Mouse (Mus musculus) cerebellum, postnatal 36 days (tissue): ENCODE data around the gene Lrg1.

Experiments used
- DNase-seq, 2 experiments: peaks; one replicate each; pipeline ENCODE4 v3.0.0; 2021 to 2022; ENCODE audit warnings: mixed read lengths in 2 of 2

Lrg1 gene

DNA sequence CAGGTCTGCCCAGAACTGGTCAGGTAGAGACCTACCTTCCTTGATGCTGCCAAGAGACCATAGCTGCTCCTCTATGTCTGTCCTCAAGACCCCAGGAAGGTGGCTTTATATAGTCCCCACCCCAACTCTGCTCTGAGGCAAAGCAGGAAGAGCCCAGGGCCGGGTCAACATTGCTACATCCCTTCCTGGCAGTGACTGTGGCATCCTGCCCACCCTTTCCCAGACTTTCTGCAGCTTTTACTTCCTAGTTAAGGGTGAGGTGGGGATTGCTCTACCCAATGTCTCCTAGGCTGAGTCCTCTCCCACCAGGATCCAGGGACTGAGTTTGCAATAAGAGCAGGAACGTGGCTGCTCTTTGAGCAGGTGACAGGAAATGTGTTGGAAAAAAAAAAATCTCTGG, at the start of gene Lrg1:
Gene Lrg1, minus strand, starts transcription at position 176 of the 400 bp plus-strand sequence.
- no peak for DNase-seq

DNA sequence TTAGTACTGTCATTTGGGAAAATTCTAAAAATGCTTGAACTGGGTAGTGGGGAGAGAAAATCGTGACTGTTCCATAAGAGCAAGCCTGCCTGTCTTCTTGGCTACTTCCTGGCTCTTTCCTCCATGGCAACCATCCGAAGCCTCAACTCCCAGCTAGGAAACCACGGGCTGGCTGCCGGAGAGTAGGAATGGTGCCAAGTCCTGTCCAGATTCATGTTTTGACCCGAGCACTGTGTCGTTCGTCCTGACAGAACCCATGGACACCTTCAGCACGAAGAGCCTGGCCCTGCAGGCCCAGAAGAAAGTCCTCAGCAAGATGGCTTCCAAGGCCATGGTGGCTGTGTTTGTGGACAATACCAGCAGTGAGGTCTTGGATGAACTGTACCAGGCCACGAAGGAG, 49.7 kb upstream of the Lrg1 start:
- no peak for DNase-seq

DNA sequence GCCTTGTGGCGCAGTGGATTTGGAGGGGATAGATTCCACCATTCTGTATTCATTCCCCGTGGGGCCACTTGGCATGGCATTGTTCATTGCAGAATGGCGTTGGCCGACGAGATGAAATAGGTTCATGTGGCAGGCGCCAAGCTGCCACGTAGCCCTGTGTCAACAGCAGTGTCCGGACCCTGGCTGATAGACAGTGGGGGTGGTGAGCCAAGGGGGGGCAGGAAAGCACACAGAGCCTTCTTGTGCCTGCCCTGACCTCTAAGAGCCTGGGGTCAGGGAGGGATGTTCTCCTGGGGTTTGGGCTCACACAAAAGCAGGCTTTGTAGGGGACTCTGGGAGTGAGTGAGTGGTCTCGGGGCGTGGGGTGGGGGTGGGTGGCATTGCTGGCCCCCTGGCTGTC, 48.8 kb upstream of the Lrg1 start:
- no peak for DNase-seq

DNA sequence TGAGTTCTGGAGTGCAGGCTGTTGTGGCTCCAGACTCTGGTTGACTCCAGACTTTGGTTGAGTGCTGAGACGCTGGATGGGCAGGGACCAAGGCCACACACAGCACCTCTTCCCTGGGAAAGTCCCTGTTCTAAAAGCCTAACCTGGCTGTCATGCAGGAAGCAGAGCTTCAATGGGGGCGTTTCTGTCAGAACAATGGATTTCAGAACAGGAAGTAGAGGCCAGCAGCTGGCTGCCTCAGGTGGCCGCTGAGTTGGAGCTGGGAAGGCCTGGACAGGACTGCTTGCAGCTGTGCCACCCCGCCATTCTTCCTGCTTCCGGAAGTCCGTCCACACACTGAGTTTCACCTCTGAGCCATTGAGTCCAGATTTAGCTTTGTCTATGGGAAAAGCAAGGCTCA, 48.0 kb upstream of the Lrg1 start:
- DNase-seq: no peak

DNA sequence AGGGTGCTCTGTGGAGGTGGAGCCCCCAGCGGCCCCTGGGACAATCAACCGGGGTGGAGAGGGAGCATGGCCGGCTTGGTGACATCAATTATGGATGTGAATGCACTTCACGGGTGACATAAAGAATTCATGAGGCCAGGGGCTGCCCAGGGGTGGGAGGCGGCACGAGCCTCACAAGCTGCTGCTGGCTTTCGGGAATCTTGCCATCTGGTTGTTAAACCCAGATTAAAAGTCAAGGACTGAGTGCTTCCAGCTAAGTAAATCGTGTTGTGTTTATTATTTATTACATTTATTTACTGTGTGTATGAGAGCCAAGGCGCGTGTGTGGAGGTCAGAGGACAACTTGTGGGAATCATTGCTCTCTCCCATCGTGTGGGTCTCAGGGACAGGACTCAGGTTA, 43.9 kb upstream of the Lrg1 start:
- no peak for DNase-seq

DNA sequence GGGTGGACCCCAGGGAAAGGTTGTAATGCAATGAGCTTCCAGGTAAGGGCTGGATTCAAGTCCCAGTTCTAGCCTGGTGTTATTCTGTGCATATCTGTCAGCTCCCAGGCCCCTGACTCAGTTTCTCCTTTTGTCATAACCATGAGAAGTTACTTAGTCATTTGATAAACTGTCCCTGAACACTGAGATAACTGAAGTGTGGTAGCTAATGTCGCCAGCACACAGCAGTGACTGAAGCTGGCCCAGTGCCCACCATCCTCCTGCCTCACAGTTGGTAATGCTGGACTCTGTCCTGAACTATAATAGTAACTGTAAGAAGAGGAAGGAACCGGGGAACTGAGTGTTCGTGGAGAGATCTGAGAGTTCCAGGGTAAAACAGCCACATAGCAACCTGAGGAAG, 42.7 kb upstream of the Lrg1 start:
- DNase-seq: no peak

DNA sequence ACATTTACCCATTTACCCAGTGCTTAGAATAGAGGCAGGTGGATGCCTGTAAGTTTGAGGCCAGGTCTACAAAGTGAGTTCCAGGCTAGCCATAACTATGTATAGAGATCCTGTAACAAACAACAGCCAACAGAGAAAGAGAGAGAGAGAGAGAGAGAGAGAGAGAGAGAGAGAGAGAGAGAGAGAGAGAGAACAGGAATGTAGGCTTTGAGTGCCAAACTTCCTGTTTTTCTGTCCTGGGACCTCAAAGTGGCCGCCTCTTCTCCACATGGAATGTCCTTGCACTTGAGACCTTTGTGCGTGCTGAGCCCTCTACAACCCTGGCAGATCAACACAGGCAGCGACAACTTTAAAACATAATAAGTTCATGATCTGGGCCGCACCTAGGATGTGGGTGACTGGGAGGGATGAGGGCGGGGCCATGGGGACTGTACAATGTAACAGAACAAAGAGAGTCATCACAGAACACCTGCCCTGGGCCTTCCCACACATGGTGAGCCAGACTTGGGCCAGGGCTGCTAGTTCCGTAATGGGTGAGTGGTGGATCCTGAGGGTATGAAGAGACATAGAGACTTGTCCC, 41.8 kb upstream of the Lrg1 start:
- no peak for DNase-seq

DNA sequence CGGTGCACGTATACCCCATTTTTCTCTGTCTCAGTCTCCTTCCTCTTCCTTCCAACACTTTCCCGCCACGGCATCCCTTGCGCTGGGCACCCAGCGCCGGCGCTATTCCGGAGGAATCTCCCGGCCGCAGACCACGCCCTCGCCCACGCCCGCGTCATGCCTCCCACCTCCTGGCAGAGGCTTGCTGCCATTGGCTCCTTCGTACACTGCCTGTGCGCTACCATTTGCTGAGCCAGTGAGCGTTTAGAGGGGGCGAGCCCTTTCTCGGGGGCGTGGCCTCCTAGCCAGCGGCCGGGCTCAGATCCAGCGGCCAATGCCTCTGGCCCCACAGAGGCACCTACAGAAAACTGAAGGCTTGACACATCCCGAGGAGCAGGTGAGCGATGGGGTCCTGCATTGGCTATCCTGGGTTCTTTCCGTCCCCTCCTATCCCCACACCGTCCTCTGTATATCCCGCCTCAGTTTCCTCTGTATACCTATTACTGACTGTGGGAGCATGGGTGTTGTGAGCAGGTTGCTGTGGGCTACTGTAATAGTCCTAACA, 40.5 kb upstream of the Lrg1 start, which contains the start of gene Tnfaip8l1:
Gene Tnfaip8l1, plus strand, starts transcription at position 247 of the 544 bp plus-strand sequence.
- peak; percentile 88 to 94 for DNase-seq

DNA sequence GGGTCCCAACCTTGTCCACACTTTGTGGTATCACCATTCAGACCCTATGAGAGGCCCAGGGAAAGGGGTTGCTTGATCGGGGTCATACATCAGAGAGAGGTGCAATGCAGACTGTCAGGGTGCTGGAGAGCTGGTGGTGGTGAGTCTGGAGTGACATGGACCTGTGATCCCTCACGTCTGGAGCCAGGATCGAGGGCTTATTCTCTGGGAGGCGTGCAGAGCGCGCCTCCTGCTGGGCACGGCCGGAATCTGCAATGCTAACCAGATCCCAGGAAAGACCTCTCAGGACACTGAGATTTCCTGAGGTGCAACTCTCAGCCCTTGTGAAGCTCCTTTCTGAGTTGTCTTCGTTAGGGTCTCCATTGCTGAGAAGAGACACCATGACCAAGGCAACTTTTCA, 37.9 kb upstream of the Lrg1 start:
- peak; percentile 57 to 60 for DNase-seq

DNA sequence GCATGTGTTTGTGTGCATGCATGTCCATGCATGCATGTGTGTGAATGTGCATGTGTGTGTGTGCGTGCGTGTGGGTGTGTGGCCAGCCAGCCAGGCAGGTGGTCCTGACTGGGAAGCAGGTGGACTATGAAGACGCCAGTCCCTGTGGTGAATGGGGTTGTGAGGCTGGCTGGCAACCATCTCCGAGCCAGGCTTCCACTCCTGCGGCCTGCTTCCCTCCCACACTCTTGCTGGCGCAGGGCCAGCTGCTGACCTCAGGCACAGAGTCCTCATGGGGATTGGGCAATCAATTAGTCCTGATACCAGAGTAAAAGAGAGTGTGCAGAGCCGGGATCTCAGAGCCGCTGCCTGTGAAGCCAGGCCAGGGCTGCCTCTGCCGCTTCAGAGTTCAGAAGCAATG, 31.8 kb upstream of the Lrg1 start:
- DNase-seq: peak; percentile 26 to 46

DNA sequence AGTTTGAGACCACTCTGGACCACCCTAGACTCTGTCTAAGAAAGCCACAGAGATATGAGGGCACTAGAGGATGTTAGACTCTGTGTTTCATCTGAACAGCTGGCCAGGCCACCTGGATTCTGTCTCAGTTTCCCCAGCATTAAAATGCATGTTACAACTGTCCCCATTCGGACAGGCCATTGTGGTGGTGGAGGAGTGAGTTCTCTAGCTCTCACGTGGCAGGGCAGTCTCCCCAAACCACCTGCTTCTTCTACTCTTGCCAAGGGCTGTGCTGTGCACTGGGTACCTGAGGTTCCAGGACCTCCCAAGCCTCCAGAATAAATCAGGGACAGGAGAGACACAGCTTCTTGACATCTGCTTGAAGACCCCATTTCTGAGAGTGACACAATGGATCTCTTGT, 28.1 kb upstream of the Lrg1 start:
- no peak for DNase-seq

DNA sequence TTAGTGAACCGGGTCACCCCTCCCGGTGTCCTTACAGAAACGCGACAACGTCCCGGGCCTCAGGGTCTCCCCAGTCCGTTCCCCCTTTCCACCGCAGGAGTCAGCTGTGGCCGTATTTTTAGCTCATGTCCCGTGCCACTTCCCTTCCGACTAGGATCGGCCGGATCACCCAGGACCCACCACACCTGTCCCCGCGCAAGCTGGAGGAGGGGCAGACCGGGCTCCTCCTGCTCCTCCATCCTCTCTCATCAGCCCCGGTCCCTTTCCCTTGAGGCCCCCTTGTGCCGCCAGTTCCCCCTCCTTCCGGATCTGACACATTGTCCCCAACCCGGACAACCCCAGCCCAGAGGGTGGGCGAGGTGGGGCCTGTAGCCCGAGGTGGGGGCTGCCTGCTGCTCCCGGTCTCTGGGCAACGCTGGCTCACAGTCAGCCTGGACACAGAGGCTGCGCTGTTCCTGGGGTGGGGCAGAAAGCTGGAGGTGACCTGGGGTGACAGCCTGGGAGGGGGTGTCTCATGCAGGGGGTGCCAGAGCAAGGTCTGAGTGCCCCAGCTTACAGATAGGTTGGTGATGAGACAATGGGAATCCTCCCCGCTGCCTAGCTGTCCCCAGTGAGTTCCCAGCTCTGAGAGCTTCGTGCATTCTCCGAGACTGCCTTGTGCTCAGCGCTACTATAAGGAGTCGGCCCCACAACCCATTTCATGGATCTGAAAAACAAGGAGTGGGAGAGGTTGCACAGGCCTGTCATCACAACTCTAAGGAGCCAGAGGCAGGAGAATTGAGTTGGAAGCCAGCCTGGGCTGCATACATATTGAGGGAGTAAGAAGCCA, 27.2 kb upstream of the Lrg1 start:
- DNase-seq: no peak

DNA sequence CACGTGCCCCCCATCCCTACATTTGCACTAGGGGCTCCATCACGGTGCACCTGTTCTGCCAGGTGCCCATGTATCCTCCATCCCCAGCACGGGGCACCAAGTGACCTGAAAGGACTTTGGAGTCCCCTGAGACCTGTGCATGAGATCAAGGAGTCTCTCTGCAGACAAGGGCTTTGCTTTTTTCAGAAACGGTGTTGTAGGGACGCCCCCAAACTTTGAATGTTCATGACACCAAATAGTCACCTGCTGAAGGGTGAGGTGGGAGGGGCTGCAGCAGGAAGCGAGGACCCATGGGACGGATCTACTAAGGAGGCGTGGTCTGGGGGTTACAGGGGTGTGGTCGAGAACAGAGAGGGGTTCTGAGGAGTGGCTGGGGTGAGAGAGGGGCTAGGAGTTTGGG, 26.5 kb upstream of the Lrg1 start:
- no peak for DNase-seq

DNA sequence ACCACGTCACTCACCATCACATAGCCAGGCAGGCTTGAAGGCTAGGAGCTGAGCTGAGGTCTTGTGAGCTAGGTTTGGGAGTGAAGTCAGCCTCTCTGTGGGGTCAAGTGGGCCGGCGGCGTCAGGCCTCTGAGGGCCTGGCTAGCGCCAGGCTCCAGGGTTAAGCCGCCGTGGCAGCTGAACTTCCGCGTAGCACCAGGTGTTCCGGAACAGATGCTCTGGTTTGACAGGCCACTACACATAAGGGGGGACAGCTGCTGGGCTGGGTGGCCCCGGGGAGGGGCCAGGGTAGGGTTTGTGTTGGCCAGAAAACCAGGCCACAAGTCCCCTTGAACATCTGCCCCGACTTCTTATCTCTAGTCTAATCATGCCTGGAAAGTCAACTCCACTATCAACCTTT, 25.6 kb upstream of the Lrg1 start:
- DNase-seq: no peak

DNA sequence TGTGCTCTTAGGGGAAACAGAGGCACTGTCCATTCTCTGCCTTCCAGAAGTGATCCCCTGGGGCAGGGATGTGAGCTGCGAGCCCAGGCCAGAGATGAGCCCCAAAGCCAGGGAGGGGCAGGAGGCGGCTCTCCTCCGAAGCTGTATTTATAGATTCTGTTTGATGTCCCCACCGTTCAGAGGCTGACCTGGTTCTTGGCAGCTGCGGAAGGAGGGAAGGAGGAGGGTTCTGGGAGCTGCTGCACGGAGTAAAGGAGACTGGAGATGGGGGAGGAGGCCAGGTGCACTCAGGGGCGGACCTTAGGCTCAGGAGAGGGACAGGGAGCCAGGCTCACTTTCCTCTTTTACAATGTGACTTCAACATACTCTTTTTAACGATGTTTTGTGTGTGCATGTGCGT, 24.3 kb upstream of the Lrg1 start:
- no peak for DNase-seq

DNA sequence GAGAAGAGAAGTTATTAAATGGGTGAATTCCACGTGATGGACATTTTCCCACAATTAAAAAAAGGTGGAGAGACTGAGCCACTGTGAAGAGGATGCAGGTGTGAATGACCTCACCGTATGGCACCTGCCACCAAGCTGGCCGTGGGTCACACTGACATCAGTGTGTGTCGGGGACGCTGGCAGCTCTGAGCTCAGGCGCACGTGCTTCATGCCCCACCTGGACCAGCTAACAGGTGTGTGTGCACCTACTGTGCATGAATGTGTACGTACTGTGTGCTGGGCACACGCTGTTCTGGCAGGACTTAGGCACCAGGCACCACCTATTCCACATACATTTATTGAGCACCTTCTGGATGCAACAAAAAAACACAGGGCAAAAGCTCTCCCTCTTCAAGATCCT, 22.7 kb upstream of the Lrg1 start:
- no peak for DNase-seq

DNA sequence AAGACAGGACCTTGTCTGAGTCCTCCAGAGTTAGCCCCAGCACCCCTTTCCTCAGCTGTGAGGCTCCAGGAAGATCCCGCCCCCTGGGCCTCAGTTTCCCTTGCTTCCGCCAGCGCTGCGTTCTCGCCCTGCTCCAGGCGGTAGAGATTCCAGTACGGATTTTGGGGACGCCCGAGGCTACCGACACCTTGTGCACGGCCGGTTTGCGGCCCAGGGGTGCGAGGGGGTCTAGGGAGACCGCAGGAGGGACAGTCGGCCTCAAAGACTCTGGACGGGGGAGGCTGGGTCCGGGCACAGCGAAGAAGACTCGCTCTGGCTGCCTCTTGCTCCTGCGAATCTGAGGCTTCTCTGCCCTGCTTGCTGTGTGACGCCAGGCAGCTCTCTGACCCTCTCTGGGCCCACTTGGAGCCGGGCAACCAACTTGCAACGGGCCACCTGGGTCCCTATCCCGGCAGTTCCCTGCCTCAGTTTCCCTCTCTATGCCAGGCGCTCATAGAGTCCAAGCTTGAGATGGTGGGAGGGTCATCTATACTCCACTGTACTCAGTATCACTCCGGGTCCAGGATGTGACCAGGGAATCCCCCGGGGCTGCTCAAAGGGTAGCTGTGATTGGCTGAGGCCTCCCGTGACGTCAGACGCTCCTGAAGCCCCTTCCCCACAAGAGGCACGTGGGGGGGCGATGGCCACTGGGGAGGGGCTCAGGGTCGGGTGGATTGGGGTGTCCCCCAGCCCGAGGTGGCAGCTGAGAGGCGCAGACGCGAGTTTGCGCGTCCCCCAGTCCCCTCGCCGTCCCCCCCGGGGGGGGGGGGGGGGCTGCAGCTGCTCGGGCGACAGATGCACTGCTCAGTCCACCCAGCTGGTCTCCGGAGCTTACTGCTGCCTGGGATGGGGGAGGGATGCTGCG, 20.2 kb upstream of the Lrg1 start:
- peak; percentile 78 to 80 for DNase-seq

DNA sequence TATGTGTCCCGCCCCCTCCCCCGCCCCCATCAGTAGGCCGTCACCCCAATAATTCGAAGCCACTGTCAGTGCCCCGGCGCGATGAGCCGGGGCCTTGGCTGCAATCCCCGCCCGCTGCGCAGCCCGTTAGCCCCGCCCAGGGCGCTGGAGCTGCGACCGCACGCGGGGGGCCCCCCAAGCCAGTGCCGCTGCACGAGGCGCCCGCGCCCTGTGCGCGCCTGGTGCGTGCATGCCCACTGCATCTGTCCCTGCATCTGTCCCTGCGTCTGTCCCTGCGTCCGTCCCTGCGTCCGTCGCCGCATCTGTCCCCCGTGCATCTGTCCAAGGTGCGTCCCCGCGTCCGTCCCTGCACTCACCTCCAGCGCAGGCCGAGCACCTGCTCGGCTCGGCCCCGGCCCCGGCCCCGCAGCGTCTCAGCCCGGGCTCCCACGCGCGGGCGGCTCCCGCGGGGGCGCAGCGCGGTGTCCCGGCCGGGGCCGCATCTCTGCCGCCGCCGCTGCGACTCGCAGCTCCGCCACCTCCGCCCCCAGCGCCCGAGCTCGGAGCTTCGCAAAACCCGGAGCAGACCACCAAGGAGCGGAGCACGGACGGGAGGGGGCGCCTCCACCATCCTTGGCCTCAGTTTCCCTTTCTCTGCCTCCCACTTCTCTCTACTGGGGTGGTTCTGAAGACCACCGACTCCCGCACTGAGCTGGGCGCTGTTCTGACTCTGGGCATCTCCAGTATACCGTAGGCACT, 18.2 kb upstream of the Lrg1 start, which contains the start of gene Sema6b:
Gene Sema6b, minus strand, starts transcription at position 486 of the 738 bp plus-strand sequence.
- DNase-seq: peak; percentile 83 to 86

DNA sequence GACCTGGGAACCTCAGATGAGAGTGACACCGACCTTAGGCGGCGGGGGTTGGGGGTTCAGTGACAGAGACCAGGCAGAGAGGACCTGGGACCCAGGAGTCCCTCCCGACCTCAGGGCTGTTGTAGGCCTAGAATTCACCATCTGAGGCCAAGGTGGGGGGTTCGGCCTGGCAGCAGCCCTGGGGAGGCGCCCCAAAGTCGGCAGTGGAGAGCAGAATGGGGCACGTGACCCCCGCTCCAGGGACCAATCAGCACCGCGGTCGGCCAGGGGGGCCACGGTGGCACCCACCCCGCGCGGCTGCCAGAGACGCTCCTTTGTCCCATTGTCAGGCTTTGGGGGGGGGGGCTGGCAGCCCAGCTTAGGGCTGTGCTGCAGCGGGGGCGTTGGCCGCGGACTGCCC, 17.6 kb upstream of the Lrg1 start:
- peak in 1 of 2 experiments; percentile 51 for DNase-seq

DNA sequence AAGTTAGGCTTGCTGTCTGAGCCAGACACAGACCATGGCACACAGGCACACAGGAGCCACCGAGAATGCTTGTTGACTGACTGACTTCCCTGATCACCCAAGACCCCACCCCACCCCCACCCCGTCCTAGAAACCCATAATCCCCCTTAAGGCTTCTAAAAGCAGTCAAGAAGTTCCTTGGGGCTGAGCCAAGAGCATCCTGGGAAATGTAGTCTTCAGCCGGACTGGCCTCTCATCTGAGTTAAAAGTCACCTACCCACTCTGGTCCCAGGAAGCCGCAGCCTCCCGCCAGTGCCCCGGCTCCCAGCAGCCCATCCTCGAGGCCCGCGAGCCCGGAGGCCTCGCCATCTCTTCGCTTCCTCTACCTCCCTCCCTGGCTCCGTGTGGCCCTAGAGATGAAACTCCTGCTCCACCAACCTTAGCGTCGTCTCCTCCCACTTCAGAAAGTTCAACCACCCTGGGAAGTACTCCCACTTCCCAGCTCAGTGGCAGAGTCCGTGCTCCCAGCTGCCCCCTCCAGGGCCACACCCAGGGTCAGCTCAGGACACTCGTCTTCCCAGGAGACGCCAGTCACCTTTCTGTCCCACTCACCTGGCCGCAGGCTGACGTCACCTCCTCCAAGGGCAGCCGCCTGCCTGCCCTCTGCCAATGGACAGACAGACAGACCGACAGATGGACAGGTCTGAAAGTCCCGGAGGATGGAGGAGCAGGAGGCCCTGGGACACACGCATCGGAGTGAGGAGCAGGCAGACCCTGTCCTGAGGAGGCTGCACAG, 16.2 kb upstream of the Lrg1 start:
- no peak for DNase-seq

DNA sequence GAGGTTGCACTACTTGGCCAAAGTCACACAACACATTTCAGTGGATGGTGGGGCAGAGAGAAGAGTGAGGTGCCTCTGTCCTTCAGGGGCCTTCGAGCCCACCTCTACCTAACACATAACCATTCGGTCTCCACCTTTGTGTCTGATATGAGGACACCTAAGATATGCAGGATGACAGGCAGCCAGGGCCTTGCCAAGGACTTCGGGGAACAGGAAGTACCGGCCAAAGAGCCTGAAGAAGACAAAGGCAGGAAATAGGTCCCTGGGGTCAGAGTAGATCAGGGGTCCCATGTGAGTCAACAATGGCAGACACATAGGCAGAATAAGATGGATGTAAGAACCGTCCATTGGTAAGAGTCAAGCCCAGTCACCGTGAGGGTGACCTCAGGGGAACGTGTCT, 14.8 kb upstream of the Lrg1 start:
- no peak for DNase-seq
